Mouse (Mus musculus) hindbrain, embryonic 11.5 days (tissue): ENCODE measurements around the gene Sez6l. TPM values are rescaled to one million over a fixed set of nuclear protein-coding genes. Genes with fewer than 3 reads are reported as not detected.

Experiments
- ATAC-seq: fragments of 200-750 bp; cut with Nextera tagmentation; 2 replicates; pipeline ENCODE4 v1.8.0; 2017; ENCODE audit warnings: mild to moderate bottlenecking, moderate TSS enrichment, moderate library complexity; ENCODE audit not compliant: low FRiP score
- DNase-seq: peaks from one replicate; pipeline ENCODE4 v3.0.0-alpha.2; 2015; ENCODE audit warnings: low spot score
- H3K27ac ChIP-seq: fragments of 300-500 bp; sonication (generic); 2 replicates; pipeline ENCODE4 v1.5.1; 2014; ENCODE audit warnings: mild to moderate bottlenecking, low read depth, low read length
- H3K27me3 ChIP-seq: fragments of 300-500 bp; sonication (generic); 2 replicates; pipeline ENCODE4 v1.6.1; 2014; ENCODE audit warnings: mild to moderate bottlenecking, low read length, moderate library complexity, mixed read lengths; ENCODE audit not compliant: control insufficient read depth, insufficient read depth
- H3K36me3 ChIP-seq: fragments of 300-500 bp; sonication (generic); 2 replicates; pipeline ENCODE4 v1.6.1; 2014; ENCODE audit warnings: mild to moderate bottlenecking, low read length, moderate library complexity, mixed read lengths; ENCODE audit not compliant: control insufficient read depth, insufficient read depth
- H3K4me1 ChIP-seq: fragments of 300-500 bp; sonication (generic); replicated peaks from 2 replicates; pipeline ENCODE4 v1.6.1; 2014; ENCODE audit warnings: low read length, mixed read lengths; ENCODE audit not compliant: control insufficient read depth, insufficient read depth
- H3K4me2 ChIP-seq: fragments of 300-500 bp; sonication (generic); replicated peaks from 2 replicates; pipeline ENCODE4 v1.6.1; 2014; ENCODE audit warnings: mild to moderate bottlenecking, low read depth, low read length
- H3K4me3 ChIP-seq: fragments of 300-500 bp; sonication (generic); 2 replicates; pipeline ENCODE4 v1.5.1; 2014; ENCODE audit warnings: low read depth, low read length
- H3K9ac ChIP-seq: fragments of 300-500 bp; sonication (generic); 2 replicates; pipeline ENCODE4 v1.6.1; 2014; ENCODE audit warnings: low read depth, low read length
- H3K9me3 ChIP-seq: fragments of 300-500 bp; sonication (generic); 2 replicates; pipeline ENCODE4 v1.6.1; 2016; ENCODE audit warnings: low read length; ENCODE audit not compliant: control insufficient read depth
- WGBS: fragments of 180-500 bp; shearing (Covaris S2); extraction: QIAGEN DNeasy Blood & Tissue Kit; methylation state at CpG from one replicate; pipeline ENCODE4 v1.1.7; 2014; 5-methylcytosine and 5-hydroxymethylcytosine counted together
- polyA plus RNA-seq: library from polyadenylated mRNA; unstranded; fragments of >200 nt; fragmentation: Nextera tagmentation; extraction: Ambion mirVana; gene quantifications from 2 replicates; pipeline ENCODE4 v1.2.1, GENCODE M21; 2014

The Sez6l gene
- polyA plus RNA-seq, 1 experiment from 2014 or later: 5.1 TPM

- Histone ChIP-seq H3K27ac (0 out of 2 replicates have a peak overlapping the region, but pooled peaks have one; percentile 43), H3K9ac (no peak overlapping the region), H3K4me1 (peaks cover 2% of the 10 kb centered on the region; the same call in 1 of the 2 replicates), H3K36me3 (no peaks in the 10 kb centered on the region), H3K4me2 (0 out of 2 replicates have a peak overlapping the region, but pooled peaks have one; percentile 3), H3K27me3 (no peaks in the 10 kb centered on the region), H3K9me3 (no peaks in the 10 kb centered on the region), H3K4me3 (no peak overlapping the region)
- ATAC-seq (peak; percentile 78), DNase-seq (peak; percentile 66)
- WGBS: 16% methylated on average over 19 of the region's 19 CpGs
These were observed 165.3 kb downstream of the Sez6l start for GRCm38 (mm10) chr5:112411514-112412335.

- no peaks in the 10 kb centered on the region for H3K9me3 ChIP-seq
- peak overlapping the region; percentile 43; the same call in 1 of the 2 replicates for H3K27ac ChIP-seq
- H3K4me1 ChIP-seq: peaks cover 2% of the 10 kb centered on the region; the same call in 1 of the 2 replicates
- H3K9ac ChIP-seq: no peak overlapping the region
- H3K4me3 ChIP-seq: no peak overlapping the region
- no peaks in the 10 kb centered on the region for H3K36me3 ChIP-seq
- H3K4me2 ChIP-seq: no peak overlapping the region
- no peaks in the 10 kb centered on the region for H3K27me3 ChIP-seq
- DNase-seq (no peak), ATAC-seq (peak; percentile 35; the same call in 1 of the 2 replicates)
- WGBS: 40% methylated on average over 11 of the region's 11 CpGs
These were observed 165.9 kb downstream of the Sez6l start for GRCm38 (mm10) chr5:112411072-112411471.

GRCm38 (mm10) chr5:112409274-112409673 is 167.7 kb downstream of the Sez6l start:
- Histone ChIP-seq H3K9ac (no peak overlapping the region), H3K9me3 (no peaks in the 10 kb centered on the region), H3K4me2 (no peak overlapping the region), H3K27ac (no peak overlapping the region), H3K4me3 (no peak overlapping the region), H3K27me3 (no peaks in the 10 kb centered on the region), H3K36me3 (no peaks in the 10 kb centered on the region), H3K4me1 (peaks cover 2% of the 10 kb centered on the region; the same call in 1 of the 2 replicates)
- 58% methylated on average over 5 of the region's 5 CpGs for WGBS
- ATAC-seq (no peak), DNase-seq (no peak)

DNA sequence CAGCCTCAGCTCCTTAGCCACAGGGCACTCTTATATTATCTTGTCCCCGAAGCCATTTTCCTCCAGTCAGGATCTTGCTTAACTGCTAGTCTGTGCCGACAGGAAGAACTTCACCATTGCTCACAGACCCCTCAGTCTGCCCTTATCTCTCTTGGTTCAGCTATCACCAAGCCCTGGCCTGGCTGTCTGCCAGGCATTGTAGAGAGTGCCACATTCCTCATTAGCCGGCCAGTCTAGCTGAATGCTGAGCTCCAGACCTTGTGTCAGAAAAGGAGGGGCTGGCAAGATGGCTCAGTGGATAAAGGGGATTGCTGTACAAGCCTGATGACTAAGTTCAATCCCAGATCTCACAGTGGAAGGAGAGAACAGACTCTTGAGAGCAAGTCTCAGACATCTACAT is 171.0 kb downstream of the Sez6l start:
- Histone ChIP-seq H3K4me1 (no peaks in the 10 kb centered on the region), H3K36me3 (no peaks in the 10 kb centered on the region), H3K27ac (no peak overlapping the region), H3K9ac (no peak overlapping the region), H3K27me3 (no peaks in the 10 kb centered on the region), H3K4me3 (no peak overlapping the region), H3K9me3 (no peaks in the 10 kb centered on the region), H3K4me2 (no peak overlapping the region)
- ATAC-seq: no peak
- no peak for DNase-seq
- 82% methylated on average over 3 of the region's 3 CpGs for WGBS

DNA sequence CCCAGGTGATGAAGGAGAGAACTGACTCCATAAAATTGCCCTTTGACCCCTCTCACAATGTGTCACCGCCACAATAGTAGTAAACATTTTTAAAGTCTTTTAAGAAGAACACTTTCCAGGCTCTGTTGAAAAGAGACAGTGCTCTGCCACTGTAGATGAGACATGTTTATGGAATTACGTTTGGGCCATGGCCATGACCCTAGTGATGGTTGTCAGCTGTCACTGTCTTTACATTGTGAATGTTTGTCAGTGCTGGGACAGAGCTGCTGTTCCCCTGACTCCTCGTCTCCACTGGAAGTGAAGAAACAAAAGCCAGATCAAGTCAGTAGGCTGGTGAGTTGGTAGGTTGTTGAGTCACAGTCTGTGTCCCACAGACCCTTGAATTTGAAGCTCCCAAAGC is 174.5 kb downstream of the Sez6l start:
- no peak overlapping the region for H3K9ac ChIP-seq
- H3K9me3 ChIP-seq: no peaks in the 10 kb centered on the region
- no peak overlapping the region for H3K27ac ChIP-seq
- no peaks in the 10 kb centered on the region for H3K36me3 ChIP-seq
- no peak for DNase-seq
- ATAC-seq: no peak
- H3K27me3 ChIP-seq: no peaks in the 10 kb centered on the region
- WGBS: 67% methylated on average over 3 of the region's 3 CpGs
- H3K4me3 ChIP-seq: no peak overlapping the region
- H3K4me2 ChIP-seq: no peak overlapping the region
- no peaks in the 10 kb centered on the region for H3K4me1 ChIP-seq

DNA sequence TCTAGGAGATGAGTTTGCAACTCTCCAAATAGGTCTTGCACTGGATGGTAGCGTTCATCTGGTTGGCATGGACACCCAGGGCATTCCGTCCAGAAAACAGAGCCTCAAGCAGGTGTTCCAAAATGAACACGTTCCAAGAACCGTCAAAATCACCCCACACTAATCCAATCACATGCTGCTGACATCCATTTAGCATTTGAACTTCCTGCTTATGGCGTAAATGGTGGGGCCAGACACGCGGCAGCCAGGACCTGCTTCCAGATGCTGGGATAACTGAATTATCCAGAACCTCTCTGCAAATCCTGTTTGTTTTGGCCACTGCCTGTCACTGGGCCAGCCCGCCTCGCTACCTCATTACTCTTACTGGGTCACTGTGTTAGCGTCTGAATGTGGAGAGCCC is 177.7 kb downstream of the Sez6l start:
- H3K4me1 ChIP-seq: no peaks in the 10 kb centered on the region; the same call in 1 of the 2 replicates
- DNase-seq (no peak), ATAC-seq (no peak)
- H3K9ac ChIP-seq: no peak overlapping the region
- no peak overlapping the region for H3K4me2 ChIP-seq
- no peak overlapping the region for H3K4me3 ChIP-seq
- WGBS: 82% methylated on average over 10 of the region's 10 CpGs
- H3K27me3 ChIP-seq: no peaks in the 10 kb centered on the region
- no peaks in the 10 kb centered on the region for H3K9me3 ChIP-seq
- no peak overlapping the region for H3K27ac ChIP-seq
- no peaks in the 10 kb centered on the region for H3K36me3 ChIP-seq

GRCm38 (mm10) chr5:112396066-112396465 is 180.9 kb downstream of the Sez6l start:
- peaks cover 2% of the 10 kb centered on the region for H3K4me1 ChIP-seq
- 78% methylated on average over 18 of the region's 18 CpGs for WGBS
- H3K27me3 ChIP-seq: no peaks in the 10 kb centered on the region
- H3K36me3 ChIP-seq: no peaks in the 10 kb centered on the region
- DNase-seq: no peak
- no peak overlapping the region for H3K27ac ChIP-seq
- no peak overlapping the region for H3K4me3 ChIP-seq
- no peak overlapping the region for H3K4me2 ChIP-seq
- H3K9me3 ChIP-seq: no peaks in the 10 kb centered on the region
- no peak overlapping the region for H3K9ac ChIP-seq
- no peak for ATAC-seq

DNA sequence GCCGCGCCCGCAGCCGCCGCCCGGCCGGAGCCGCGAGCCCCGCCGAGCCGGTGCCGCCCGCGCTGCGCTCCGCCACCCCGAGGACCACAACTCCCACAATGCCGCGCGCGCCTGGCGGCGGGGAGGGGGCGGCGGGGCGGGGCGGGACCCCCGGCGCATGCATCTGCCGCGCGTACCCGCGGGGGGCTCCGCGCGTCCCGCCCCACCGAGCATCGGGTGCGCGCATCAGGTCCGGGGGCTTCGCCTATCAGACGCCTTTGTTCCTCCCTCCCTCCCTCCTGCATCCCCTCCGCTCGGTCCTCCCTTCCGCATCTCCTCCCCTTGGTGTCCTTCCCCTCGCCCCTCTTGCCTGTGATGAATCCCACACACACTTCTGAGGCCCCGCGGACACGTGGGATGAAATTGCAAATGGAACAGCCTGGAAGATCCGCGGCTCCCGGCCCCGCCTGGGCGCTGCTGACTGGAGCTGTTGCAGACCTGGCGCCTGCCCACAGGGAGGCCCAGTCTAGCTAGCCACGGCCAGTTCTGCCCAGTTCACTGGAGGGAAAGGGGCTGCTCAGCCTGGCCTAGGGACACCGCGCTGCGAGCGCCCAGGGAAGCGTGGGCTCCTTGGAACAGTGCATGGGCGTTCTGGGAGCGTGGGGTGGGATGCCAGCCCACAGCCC is 182.1 kb downstream of the Sez6l start, which contains the start of gene Asphd2:
TSS of gene Asphd2 (minus strand) at position 88 of the 665 bp plus-strand sequence.
- Histone ChIP-seq H3K27me3 (no peaks in the 10 kb centered on the region), H3K36me3 (no peaks in the 10 kb centered on the region), H3K4me1 (peaks cover 2% of the 10 kb centered on the region), H3K27ac (peak within 1 kb of the TSS; percentile 86), H3K4me2 (peak within 1 kb of the TSS; percentile 87), H3K9me3 (no peaks in the 10 kb centered on the region), H3K9ac (peak within 1 kb of the TSS; percentile 79), H3K4me3 (peak within 1 kb of the TSS; percentile 49)
- 1% methylated on average over 40 of the region's 67 CpGs for WGBS
- DNase-seq (peak; percentile 92), ATAC-seq (peak; percentile 92)
